Mouse (Mus musculus): ENCODE data around the gene Slc25a23.
"Not testable (repeated sequence)": the region's sequence is repeated elsewhere in the genome, so short reads cannot be mapped to it uniquely, and the experiment has no call there.

Gene Slc25a23

DNA sequence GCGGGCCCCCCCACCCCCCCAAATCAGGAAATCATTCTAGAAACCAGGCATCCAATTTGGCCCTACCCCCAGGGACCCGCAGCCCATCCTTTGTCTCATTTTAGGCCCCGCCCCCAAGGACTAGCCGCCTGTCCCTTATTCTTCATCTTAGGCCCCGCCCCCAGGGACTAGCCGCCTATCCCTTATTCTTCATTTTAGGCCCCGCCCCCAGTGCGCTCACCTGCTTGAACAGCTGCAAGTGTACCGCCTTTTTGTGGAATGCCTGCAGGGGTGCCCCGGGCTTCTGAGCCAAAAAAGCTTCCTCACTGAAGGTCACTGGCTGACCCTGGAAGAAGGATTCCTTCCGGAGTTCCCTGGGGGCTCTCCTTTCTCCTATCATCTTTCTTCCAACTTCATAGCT lies 11.0 kb upstream of the Slc25a23 start:
- no peak for DNase-seq

DNA sequence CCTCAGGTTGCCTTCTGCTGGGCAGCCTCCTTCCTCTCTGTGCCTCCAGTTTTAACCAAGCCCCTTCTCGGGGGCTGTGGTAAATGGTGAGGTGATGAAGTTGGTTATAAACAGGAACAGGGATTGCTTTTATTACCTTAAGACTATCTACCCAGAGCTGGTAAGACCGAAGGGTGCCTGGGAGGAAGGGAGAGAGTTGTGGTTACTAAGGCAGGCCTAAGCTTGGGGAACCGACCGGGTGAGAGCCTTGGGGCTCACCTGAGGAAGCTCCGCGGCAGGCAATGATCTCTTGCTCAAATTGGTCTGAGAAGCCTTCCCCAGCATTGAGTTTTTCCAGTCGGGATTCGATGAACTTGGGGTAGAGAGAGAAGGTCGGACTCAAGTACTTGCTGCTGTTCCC lies 10.6 kb upstream of the Slc25a23 start:
- DNase-seq: no peak

- no peak for DNase-seq
Observed at GRCm38 (mm10) chr17:57066908-57067307, 7.2 kb upstream of the Slc25a23 start.

DNA sequence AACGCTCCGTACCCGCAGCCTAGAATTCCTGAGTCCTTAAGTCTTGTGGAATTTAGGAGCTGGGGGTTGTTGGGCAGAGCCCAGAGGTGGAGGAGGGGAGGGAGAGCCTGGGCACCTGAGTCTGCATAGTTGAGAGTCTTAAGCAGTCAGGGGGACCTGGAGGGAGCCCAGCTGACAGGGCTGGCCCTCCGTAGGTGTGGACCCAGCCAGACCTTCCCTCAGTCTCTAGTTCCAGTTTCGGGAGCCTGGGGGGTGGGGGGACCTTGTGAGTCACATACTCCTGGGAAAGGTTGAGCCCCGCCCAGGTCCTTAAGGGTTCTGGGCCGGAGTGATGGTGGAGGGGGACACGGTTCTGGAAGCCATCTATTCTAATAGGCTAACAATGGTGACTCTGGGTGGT lies 3.4 kb upstream of the Slc25a23 start:
- DNase-seq: no peak

DNA sequence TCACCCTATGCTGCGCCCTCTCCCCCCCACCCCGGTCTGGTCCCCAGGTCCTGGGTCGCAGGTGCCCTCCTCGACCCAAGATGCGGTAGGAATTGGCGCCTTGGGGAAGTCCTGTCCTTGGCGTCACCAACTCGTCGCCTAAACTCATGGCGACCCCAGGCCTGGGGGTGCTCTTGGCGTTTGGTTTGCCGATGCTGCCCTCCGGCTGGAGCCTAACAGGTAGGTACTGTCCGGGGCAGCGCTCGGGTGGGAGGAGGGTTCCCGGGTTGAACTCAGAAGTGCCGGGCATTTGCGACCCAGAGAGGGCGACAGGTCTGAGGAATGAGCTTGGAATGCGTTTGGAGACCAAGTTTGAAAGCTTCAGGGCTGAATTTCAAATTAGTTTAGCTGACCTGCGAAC lies 2.9 kb upstream of the Slc25a23 start:
- no peak for DNase-seq

DNA sequence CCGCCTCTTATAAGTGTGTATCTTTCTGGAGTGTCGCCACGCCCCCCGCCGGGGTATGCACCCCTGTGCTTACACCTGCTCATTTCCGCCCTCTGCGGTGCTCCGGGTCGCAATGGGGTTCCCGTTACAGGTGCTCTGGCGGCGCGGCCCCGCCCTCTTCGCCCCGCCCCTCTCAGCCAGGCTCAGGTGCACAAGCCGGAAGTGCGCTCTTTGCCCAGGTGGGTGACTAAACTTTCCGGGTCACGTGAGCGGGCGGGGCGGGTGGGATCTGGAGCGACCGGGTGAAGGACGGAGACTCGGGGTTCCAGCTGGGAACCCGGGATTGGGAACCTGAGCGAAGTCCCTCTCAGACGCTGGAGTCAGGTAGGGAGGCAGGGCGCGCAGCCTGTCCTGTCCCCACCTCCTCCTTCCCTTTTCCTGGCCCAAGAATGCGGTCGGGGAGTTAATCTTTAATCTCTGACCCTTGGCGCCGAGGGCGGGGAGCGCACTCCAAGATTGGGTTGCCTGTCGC lies 2.4 kb upstream of the Slc25a23 start:
- DNase-seq: peak; percentile 62 to 71

DNA sequence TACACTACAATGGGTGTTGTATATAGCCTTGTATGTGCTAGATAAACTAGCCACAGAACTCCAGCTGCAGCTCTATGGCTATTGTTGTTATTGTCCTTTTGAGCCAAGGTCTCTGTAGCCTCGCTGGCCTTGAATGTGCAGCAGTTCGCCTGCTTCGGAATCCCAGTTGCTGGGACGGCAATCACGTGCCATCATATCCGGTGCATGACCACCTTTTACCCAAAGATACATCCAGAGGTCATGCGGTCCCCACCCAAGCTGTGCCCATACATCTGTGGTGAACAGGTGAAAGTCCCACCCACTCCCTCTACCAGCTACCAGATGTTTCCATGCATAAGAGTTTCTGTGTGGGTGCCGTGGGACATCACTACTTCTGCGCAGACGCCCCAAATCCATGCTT lies 1.4 kb upstream of the Slc25a23 start:
- DNase-seq: no peak

DNA sequence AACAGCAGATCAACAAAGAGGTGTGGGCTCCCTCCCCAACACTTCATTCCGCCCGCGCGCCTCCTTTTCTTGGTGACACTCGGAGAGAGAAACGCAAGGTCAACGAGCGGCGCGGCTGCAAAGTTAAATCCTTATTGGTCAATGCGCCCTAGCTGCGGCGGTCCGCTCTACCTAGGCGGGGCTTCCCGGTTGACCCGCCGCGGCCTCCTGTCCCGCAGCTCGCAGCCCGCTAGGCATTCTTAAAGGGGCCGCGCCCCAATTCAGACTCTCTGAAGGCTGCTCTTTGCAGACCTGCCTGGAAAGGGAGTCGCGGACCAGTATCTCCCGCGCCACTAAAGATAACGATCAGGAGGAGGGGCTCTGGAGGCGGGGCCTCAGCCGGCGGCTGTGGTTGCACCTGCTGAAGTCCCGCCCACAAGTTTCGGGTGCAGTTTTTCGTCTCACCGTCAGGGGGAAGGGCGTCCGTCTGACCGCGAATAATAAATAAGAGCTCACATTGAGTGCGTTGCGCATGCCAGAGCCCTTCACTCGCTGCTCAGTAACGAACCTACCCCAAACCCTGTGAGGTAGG lies 653 bp upstream of the Slc25a23 start:
- DNase-seq: peak; percentile 97

DNA sequence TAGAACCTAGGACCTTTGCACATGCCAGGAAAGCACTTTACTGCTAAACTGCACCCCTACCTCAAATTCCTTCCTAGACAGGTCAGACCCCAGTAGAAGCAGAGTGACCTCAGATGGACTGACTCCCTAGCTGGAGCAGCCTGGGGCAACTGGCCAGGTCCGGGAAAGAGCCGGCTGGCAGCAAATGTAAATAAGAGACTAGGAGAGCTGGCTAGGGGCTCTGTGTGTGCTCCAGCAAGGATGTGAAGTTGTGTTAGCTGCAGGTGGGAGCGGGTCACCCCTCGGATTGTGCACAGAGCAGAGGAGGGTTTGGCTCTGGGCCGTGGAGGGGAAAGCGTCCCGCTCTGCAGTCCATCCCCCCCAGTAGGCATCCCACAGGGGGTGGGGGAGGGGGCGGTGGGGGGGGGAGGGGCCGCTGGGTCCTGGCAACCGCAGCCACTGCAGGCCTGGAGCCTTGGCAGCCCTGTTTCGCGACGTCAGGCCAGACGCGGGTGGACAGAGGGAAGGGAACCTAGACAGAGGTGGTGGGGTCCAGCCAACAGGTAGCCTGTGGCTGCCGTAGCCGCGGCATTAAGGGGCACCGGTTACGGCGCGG lies 675 bp downstream of the Slc25a23 start, which contains the start of gene Crb3:
Gene Crb3 (plus strand): TSS at position 215 of the 595 bp plus-strand sequence.
- peak; percentile 63 to 73 for DNase-seq

GRCm38 (mm10) chr17:57056246-57056645 lies 3.4 kb downstream of the Slc25a23 start:
- no peak for DNase-seq

DNA sequence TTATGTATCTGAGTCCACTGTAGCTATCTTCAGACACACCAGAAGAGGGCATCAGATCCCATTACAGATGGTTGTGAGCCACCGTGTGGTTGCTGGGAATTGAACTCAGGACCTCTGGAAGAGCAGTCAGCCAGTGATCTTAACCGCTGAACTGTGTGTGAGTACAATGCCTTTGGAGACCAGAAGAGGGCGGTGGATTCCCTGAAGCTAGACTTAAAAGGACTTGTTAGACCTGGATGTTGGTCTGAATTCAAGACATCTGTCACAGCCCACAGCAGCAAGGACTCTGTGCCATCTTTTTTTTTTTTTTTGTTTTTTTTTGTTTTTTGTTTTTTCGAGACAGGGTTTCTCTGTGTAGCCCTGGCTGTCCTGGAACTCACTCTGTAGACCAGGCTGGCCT lies 8.0 kb downstream of the Slc25a23 start:
- not testable (repeated sequence) for DNase-seq

- no peak for DNase-seq
Observed at GRCm38 (mm10) chr17:57048816-57049215, 10.8 kb downstream of the Slc25a23 start.

- peak in 1 of 2 experiments; percentile 39 for DNase-seq
Observed at GRCm38 (mm10) chr17:57047406-57047805, 12.3 kb downstream of the Slc25a23 start.

DNA sequence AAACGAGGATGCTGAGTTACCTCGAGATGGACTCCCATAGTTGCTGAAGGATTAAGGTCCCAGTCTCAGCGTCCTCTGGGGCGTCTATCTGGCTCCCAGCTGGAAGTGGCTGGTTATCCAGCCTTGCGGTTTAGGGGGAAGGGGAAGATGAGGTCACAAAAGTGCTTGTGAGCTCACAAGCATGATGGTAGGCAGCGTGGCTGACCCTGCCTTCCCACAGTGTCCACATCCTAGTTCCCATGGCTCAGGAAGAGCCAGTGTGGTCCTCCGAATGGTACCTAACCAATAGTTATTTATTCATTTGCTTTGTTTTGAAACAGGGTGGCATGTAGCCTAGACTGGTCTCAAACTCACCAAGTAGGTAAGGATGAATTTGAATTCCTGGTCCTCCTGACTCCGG lies 18.1 kb downstream of the Slc25a23 start, which contains the start of gene Slc25a41:
Gene Slc25a41 (minus strand): TSS at position 101 of the 400 bp plus-strand sequence.
- DNase-seq: no peak

- DNase-seq: no peak
Observed at GRCm38 (mm10) chr17:57038978-57039377, 20.7 kb downstream of the Slc25a23 start.

GRCm38 (mm10) chr17:57032854-57033253 lies 26.8 kb downstream of the Slc25a23 start:
- no peak for DNase-seq

DNA sequence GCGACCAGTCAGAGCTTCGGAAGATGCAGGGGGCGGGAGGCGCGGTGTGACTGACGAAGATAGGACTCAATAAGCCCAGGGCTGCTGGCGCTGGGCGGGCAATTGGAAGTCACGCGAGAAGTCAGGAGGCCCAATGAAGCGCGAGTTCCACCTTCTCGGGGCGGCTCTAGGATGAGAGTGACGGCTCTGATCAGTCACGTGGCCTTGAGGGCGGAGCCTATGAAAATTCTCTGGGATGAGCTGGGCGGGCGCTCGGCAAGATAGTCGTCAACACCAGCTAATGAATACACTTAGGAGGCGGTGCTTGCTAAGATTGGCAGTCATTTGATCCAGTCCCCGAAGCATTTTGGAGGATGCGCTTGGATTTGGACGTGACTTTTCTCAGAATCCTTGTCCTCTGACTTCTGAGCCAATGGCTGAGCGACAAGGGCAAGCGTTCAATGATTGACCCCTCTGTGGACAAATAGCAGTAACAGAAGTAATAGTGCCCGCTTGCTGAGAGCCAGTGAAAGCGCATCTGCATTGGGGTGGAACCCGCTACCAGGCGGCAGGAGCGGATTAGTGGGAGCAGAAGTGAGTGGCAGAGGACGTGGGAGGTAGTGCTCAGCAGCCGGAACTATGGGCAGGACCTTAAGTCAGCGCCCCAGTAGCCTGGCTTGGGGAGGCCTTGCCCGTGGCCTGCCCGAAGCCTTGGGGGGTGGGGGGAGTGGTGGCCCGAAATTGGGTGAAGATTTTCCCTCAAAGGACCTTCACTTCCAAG lies 27.8 kb downstream of the Slc25a23 start:
- DNase-seq: peak; percentile 99

- DNase-seq: peak; percentile 72 to 75
Observed at GRCm38 (mm10) chr17:57030931-57031660, 28.6 kb downstream of the Slc25a23 start, which contains the start of gene Khsrp. Gene Khsrp, minus strand, starts transcription at chr17:57031522.

DNA sequence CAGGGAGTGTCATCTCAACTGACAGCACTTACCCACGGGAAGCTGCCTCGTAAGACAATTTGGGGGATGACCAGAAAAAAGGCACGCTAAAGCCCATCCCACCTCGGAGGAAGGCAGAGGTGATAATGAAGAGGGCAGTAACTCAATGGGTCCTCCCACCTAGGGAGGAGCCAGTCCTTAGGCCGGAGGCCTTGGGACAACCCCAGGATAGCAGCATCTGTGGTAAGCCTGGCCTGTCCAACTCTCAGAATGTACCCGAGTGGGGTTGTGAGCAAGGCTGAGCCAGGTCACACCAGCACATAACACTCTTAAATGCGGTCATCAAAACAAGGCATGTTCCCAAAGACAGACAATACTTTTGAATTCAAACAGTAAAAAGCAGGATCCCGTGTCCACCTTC lies 30.0 kb downstream of the Slc25a23 start:
- no peak for DNase-seq

GRCm38 (mm10) chr17:57027471-57027870 lies 32.2 kb downstream of the Slc25a23 start:
- no peak for DNase-seq

- no peak for DNase-seq
Observed at GRCm38 (mm10) chr17:57020960-57021359, 38.7 kb downstream of the Slc25a23 start.

DNA sequence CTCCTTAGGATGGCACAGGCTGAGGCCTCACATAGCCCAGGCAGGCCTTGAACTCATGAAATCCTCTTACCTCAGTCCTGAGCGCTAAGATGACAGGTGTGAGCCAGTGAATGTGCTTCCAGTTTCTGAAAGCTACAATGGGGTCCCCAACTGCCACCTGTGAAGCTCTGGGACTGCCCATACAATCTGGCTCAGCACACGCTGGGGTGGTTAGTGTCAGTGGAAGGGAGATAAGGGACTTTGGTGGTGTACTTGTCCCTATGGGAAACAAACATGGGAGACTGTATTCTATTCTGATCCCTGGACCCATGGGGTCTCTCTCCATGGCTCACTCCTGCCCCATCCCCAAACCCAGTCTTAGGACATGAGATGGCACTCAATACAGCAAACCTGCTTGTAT lies 40.0 kb downstream of the Slc25a23 start:
- no peak for DNase-seq

GRCm38 (mm10) chr17:57012245-57012795 lies 47.3 kb downstream of the Slc25a23 start:
- DNase-seq: peak in 1 of 2 experiments; percentile 38
